Mouse (Mus musculus) kidney, adult 10 weeks (tissue): ENCODE measurements around the gene Cyp26a1. TPM values are rescaled to one million over a fixed set of nuclear protein-coding genes. Genes with fewer than 3 reads are reported as not detected.

Source experiments
- polyA plus RNA-seq: library from polyadenylated mRNA; stranded (reverse); fragments of 350-450 nt; fragmentation: Illumina TruSeq; extraction: RNeasy Lipid Tissue Mini Kit (QIAGEN cat#74804); gene quantifications from one replicate; pipeline ENCODE4 v1.2.3, GENCODE M21; 2014; ENCODE audit warnings: low read depth, low replicate concordance

The Cyp26a1 gene
- polyA plus RNA-seq, result 0.32 TPM

GRCm38 (mm10) chr19:37697651-37698272 lies at the start of gene Cyp26a1:
TSS of gene Cyp26a1 (plus strand) at chr19:37697798.

GRCm38 (mm10) chr19:37685281-37685680 lies 12.3 kb upstream of the Cyp26a1 start, which contains the start of gene Cyp26c1:
TSS of gene Cyp26c1 (plus strand) at chr19:37685581.

Other genes with a start within 250 kb of the Cyp26a1 start
- 139 TPM for gene Exoc6, start 147.4 kb upstream of the Cyp26a1 start, polyA plus RNA-seq
- gene Cyp26c1, start 12.2 kb upstream of the Cyp26a1 start, polyA plus RNA-seq, result not detected